Mouse (Mus musculus): ENCODE results near the gene Abhd16a.

DNA sequence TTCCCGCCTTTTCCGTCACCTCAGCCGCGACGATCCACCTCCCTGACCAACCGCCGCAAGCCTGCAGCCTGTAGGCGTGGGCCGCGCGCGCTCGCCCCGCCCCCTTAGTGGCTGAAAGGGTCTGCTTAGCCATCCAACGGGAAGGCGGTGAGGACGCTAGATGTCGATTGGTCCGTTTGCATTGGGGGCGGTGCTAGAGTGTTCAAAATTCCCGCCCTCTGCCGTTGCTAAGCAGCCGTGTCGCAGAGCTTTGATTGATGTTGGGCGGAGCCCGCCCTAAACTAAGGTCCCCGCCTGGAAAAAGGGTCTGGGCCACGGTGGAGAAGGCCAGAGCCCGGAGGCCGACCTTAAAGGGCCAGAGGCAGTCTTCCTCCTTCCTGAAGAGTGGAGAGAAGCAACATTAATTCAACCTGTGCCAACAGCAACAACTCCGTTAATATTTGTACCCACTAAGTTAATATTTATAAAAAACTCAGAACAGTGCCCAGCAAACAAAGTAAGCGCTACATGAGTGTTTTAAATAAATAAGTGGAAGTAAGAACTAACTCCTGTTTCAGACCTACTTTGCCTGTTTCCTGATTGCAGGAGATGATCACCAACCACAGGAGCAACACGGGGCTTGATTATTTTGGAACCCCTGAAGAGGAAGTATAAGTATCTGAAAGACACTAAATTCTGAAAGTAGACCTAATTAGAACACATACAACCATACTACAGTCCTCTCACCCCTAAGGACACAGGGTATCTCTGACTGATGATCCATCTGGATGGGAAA is 42.2 kb upstream of the Abhd16a start, which contains the start of gene Msh5:
- TF ChIP-seq CTCF (IDR thresholded peaks at IDR 0.05; ENCODE audit: extremely low read depth, insufficient read depth, low read length) (no peak), POLR2A (IDR thresholded peaks at IDR 0.05; ENCODE audit: extremely low read depth, insufficient read depth, low read length) (no peak)
